24 mouse cellular contexts compared by ENCODE assay signal in genomic region chr3:28776491-28776890, GRCm38 (mm10). TPM values are rescaled to one million over a fixed set of nuclear protein-coding genes. Genes with fewer than 3 reads are reported as not detected.
DNase-seq lines count a peak whose midpoint lies in the region; ATAC-seq and TF ChIP-seq lines count a peak whose summit lies in the region.
"Had no signal": no experiment of that assay in that cellular context is flagged by ENCODE, and none has a peak within 500 bp of the region (broad histone marks: within the 10 kb centered on the region; RNA-seq: fewer than 3 reads in every experiment).

No protein-coding gene starts in this region.

- no peak overlapping the region for H3K9ac ChIP-seq in heart, embryonic 11.5 days (ENCODE audit: low read depth, low read length)
- H3K9ac ChIP-seq in liver, embryonic 15.5 days: peak overlapping the region; percentile 41
- H3K9ac ChIP-seq: heart, embryonic 13.5 days; lung, embryonic 15.5 days; neural tube, embryonic 15.5 days had no signal

- H3K27me3 ChIP-seq in heart, embryonic 11.5 days (ENCODE audit: control insufficient read depth, insufficient read depth, low read length): no peaks in the 10 kb centered on the region
- H3K27me3 ChIP-seq in G1E (ENCODE audit: insufficient read depth, low read length): no peaks in the 10 kb centered on the region
- H3K27me3 ChIP-seq in erythroblast, embryonic 14.5 days (ENCODE audit: control insufficient read depth): peaks cover 2% of the 10 kb centered on the region
- peaks cover 4% of the 10 kb centered on the region for H3K27me3 ChIP-seq in liver, embryonic 15.5 days
- H3K27me3 ChIP-seq: lung, embryonic 15.5 days; neural tube, embryonic 15.5 days had no signal

- ATAC-seq in heart, embryonic 11.5 days (replicated peaks; ENCODE audit: insufficient number of reproducible peaks, low FRiP score, low TSS enrichment): peak; percentile 40; the same call in 1 of the 2 replicates
- peak; percentile 35 for ATAC-seq in G1E (ENCODE audit: extremely low read depth, insufficient number of reproducible peaks, low FRiP score, poor library complexity, severe bottlenecking)
- ATAC-seq in liver, embryonic 15.5 days (ENCODE audit: insufficient read depth): peak; percentile 74
- ATAC-seq in monocyte, adult 5-6 weeks (replicated peaks; ENCODE audit: insufficient number of reproducible peaks, low FRiP score, low TSS enrichment, poor library complexity, severe bottlenecking): no peak
- ATAC-seq: forebrain, embryonic 16.5 days; hindbrain, embryonic 16.5 days had no signal

- H3K9me3 ChIP-seq in heart, embryonic 11.5 days (replicated peaks; ENCODE audit: control insufficient read depth, low read length): no peaks in the 10 kb centered on the region
- peaks cover 4% of the 10 kb centered on the region; the same call in 1 of the 2 replicates for H3K9me3 ChIP-seq in G1E (replicated peaks)
- H3K9me3 ChIP-seq in erythroblast, embryonic 14.5 days (ENCODE audit: control insufficient read depth, low read length): peaks cover 7% of the 10 kb centered on the region; the same call in 1 of the 2 replicates
- no peaks in the 10 kb centered on the region for H3K9me3 ChIP-seq in liver, embryonic 15.5 days (replicated peaks)
- H3K9me3 ChIP-seq: embryonic facial prominence, embryonic 10.5 days; heart, embryonic 13.5 days; limb, embryonic 10.5 days; lung, embryonic 15.5 days; neural tube, embryonic 15.5 days had no signal

- DNase-seq in heart, adult 9 months (ENCODE audit: low spot score in 2 of 2): no peak
- DNase-seq in G1E (ENCODE audit: low spot score): peak; percentile 27
- no peak for DNase-seq in ovary, postnatal 10 days (ENCODE audit: low spot score)
- DNase-seq in cerebellum, postnatal 25 days: no peak
- DNase-seq: adrenal gland, postnatal 36 days; cerebellum, adult 8-10 months; heart, postnatal 4 days; midbrain, embryonic 14.5 days; right cerebral cortex, postnatal 14 days; spleen, adult 18-20 months; thymus, postnatal 36 days had no signal

- no peaks in the 10 kb centered on the region for H3K36me3 ChIP-seq in heart, embryonic 11.5 days (ENCODE audit: control insufficient read depth, insufficient read depth, low read length)
- no peaks in the 10 kb centered on the region for H3K36me3 ChIP-seq in G1E (replicated peaks)
- peaks cover 3% of the 10 kb centered on the region for H3K36me3 ChIP-seq in erythroblast, embryonic 14.5 days (ENCODE audit: control insufficient read depth)
- no peaks in the 10 kb centered on the region for H3K36me3 ChIP-seq in liver, embryonic 15.5 days (replicated peaks)
- H3K36me3 ChIP-seq: embryonic facial prominence, embryonic 10.5 days; heart, embryonic 13.5 days; limb, embryonic 10.5 days; lung, embryonic 15.5 days; neural tube, embryonic 15.5 days had no signal

- H3K4me3 ChIP-seq in heart, embryonic 11.5 days (ENCODE audit: low read depth, low read length): no peak overlapping the region
- H3K4me3 ChIP-seq in G1E (ENCODE audit: low read depth, low read length): peak overlapping the region; percentile 45; the same call in 1 of the 2 replicates
- peak overlapping the region; percentile 61 for H3K4me3 ChIP-seq in erythroblast, embryonic 14.5 days (replicated peaks)
- H3K4me3 ChIP-seq in liver, embryonic 15.5 days (replicated peaks): peak overlapping the region; percentile 22; the same call in 1 of the 2 replicates
- H3K4me3 ChIP-seq: embryonic facial prominence, embryonic 10.5 days; heart, embryonic 13.5 days; limb, embryonic 10.5 days; lung, embryonic 15.5 days; myocyte; neural tube, embryonic 15.5 days had no signal

- no peak overlapping the region for H3K4me2 ChIP-seq in heart, embryonic 11.5 days
- H3K4me2 ChIP-seq in liver, embryonic 15.5 days: peak overlapping the region; percentile 70
- H3K4me2 ChIP-seq: lung, embryonic 15.5 days; neural tube, embryonic 15.5 days had no signal

- no peaks in the 10 kb centered on the region for H3K4me1 ChIP-seq in heart, embryonic 11.5 days (ENCODE audit: control insufficient read depth, insufficient read depth, low read length)
- H3K4me1 ChIP-seq in G1E (ENCODE audit: insufficient read depth, low read depth, low read length): peaks cover 61% of the 10 kb centered on the region
- peaks cover 63% of the 10 kb centered on the region for H3K4me1 ChIP-seq in erythroblast, embryonic 14.5 days (ENCODE audit: control insufficient read depth)
- H3K4me1 ChIP-seq in liver, embryonic 15.5 days (replicated peaks): peaks cover 54% of the 10 kb centered on the region

- WGBS in heart, embryonic 11.5 days (ENCODE audit: insufficient replicate concordance): 67% methylated on average over 1 of the region's 1 CpGs
- 25% methylated on average over 1 of the region's 1 CpGs for WGBS in liver, embryonic 15.5 days (ENCODE audit: insufficient replicate concordance)

- TF ChIP-seq CTCF in G1E (IDR thresholded peaks at IDR 0.05; ENCODE audit: low read depth, low read length): no peak

- peak overlapping the region; percentile 51 for H3K27ac ChIP-seq in heart, embryonic 11.5 days (ENCODE audit: low read depth, low read length)
- H3K27ac ChIP-seq in liver, embryonic 15.5 days (replicated peaks): peak overlapping the region; percentile 98
- H3K27ac ChIP-seq: embryonic facial prominence, embryonic 10.5 days; heart, embryonic 13.5 days; limb, embryonic 10.5 days; lung, embryonic 15.5 days; macrophage; neural tube, embryonic 15.5 days had no signal

RNA-seq across cellular contexts. Expression of gene Eif5a2, which starts 4.6 kb away (rescaled TPM):
- 14.1 and 19.3 TPM in 2 replicates for polyA plus RNA-seq in heart, embryonic 11.5 days (2014; fragmentation: Nextera tagmentation; extraction: Ambion mirVana)
- total RNA-seq in G1E (2014; fragmentation: Nextera tagmentation): 37.7 and 42.7 TPM in 2 replicates
- total RNA-seq in G1E (2017): 50.2 and 56.1 TPM in 2 replicates
- 2.2 and 2.4 TPM in 2 replicates for polyA plus RNA-seq in G1E (2012)
- polyA plus RNA-seq in erythroblast, embryonic 14.5 days (2012): 0.05 and 0.10 TPM in 2 replicates
- 5.2 and 5.7 TPM in 2 replicates for polyA plus RNA-seq in liver, embryonic 15.5 days (2015; fragmentation: Nextera tagmentation; extraction: Ambion mirVana)
- 7.5 to 7.9 TPM (median 7.7 TPM) in 3 replicates for total RNA-seq in monocyte, adult 5-6 weeks (2017)

RNA-seq across cellular contexts. Expression of gene Rpl22l1, which starts 28.7 kb away (rescaled TPM):
- polyA plus RNA-seq in heart, embryonic 11.5 days (2014; fragmentation: Nextera tagmentation; extraction: Ambion mirVana): 319 and 326 TPM in 2 replicates
- total RNA-seq in G1E (2014; fragmentation: Nextera tagmentation) (114 and 119 TPM in 2 replicates), G1E (2017) (465 and 524 TPM in 2 replicates)
- 16.7 and 20.6 TPM in 2 replicates for polyA plus RNA-seq in G1E (2012)
- 2.0 and 3.1 TPM in 2 replicates for polyA plus RNA-seq in erythroblast, embryonic 14.5 days (2012)
- polyA plus RNA-seq in liver, embryonic 15.5 days (2015; fragmentation: Nextera tagmentation; extraction: Ambion mirVana): 143 and 189 TPM in 2 replicates
- total RNA-seq in monocyte, adult 5-6 weeks (2017): 135 to 174 TPM (median 163 TPM) in 3 replicates
